Mouse (Mus musculus): ENCODE results near the gene Ly6g5b. TPM values are rescaled to one million over a fixed set of nuclear protein-coding genes. Genes with fewer than 3 reads are reported as not detected.

The Ly6g5b gene
- total RNA-seq, 2 experiments from 2014 or later = 0.79 TPM

DNA sequence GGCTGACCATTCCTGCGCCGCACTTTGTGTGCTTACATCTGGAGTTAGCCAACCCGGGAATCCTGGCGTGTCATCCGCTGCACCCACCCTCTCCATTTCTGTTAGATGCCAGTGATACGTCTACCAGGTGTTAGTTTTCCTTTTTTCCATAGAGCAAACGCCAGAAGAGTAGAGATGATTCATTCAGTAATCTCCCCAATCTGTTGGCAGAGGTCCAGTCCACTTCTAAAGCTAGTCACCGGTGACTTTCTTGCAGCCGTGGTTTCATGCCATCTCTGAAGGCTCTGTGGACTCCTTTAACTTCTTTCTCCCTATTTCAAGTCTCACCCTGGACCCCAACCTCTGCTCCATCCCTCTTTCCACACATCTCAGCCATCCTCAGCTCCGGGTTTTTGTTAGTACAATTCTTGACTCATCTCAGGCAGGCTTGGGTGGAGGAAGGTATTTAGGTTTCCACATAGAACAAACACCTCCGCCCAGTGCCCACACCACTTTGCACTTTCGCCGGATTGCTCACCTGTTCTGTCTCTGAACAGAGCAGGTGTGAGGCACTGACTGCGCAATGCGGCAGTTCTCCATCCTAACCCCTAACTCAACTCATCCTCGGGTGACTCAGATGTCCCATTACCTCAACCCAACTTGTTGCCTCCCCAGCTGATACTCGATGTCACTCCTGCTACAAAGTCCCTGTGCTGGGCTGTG, 46.9 kb downstream of the Ly6g5b start:
- intact Hi-C loops (cut with DNase I) = no loop called here
- TF ChIP-seq CTCF (IDR thresholded peaks at IDR 0.05) = no peak
- no peak overlapping the region for H3K4me3 ChIP-seq
- no peak for DNase-seq (ENCODE audit: extremely low spot score in 1 of 2, low spot score in 2 of 2)
- H3K27ac ChIP-seq = no peak overlapping the region

- intact Hi-C loops (cut with DNase I) = no loop called here
- TF ChIP-seq CTCF (IDR thresholded peaks at IDR 0.05) = no peak
- H3K27ac ChIP-seq = no peak within 1 kb of the TSS
- H3K4me3 ChIP-seq = no peak within 1 kb of the TSS
- DNase-seq (ENCODE audit: extremely low spot score in 1 of 2, low spot score in 2 of 2) = no peak
Measured at GRCm38 (mm10) chr17:35066084-35066483, 49.1 kb downstream of the Ly6g5b start, which contains the start of gene Mpig6b. TSS of gene Mpig6b (minus strand) at chr17:35066184.

DNA sequence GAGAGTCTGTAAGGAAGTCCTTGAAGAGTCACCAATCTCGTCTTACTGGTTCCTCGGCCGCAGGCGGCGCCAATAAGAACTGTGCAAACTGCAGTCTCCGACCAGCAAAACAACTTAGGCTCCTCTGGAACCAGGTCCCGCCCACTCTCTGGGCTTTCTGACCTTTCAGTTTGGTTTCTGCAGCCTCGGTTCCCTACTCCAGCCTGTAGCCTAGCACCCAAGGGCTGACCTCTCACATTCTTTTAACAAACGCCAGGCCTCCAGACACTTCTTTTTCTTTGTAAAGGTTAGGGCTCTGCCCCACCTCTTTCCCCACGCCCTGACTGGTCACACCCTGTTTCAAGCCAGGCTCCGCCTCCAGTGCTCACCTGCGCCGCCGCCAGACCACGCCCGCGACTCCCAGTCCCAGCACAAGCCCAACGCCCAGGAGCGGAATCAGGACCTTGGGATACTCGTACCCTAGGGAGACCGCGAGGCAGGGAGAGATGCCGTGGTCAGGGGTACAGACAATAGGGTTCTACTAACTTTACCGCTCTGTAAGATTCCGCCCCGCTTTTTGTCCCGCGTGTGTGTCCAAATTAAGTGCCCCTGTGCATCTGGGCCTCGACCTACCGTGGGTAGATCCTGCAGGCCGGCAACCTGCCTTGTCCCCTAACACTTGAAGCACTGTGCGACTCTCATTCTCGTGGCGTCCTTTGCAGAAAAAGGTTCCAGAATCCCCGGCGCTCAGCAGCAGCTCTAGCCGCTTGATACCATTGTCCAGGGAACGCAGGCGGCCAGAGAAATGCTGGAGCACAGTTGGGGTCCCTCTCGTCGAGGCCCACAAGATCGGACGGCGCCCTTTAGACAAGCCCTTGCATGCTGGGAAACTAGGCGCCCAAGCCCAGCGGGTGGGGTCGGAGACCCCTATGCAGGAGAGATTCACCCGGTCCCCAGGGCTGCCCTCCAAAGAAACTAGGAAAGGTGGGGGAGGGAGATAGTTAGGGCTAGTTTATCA, 50.0 kb downstream of the Ly6g5b start, which contains the start of gene Ly6g6c:
Gene Ly6g6c (plus strand): TSS at position 438 of the 997 bp plus-strand sequence.
- no peak within 1 kb of the TSS for H3K27ac ChIP-seq
- TF ChIP-seq CTCF (IDR thresholded peaks at IDR 0.05) = no peak
- no peak for DNase-seq (ENCODE audit: extremely low spot score in 1 of 2, low spot score in 2 of 2)
- intact Hi-C loops (cut with DNase I) = no loop called here
- no peak within 1 kb of the TSS for H3K4me3 ChIP-seq

DNA sequence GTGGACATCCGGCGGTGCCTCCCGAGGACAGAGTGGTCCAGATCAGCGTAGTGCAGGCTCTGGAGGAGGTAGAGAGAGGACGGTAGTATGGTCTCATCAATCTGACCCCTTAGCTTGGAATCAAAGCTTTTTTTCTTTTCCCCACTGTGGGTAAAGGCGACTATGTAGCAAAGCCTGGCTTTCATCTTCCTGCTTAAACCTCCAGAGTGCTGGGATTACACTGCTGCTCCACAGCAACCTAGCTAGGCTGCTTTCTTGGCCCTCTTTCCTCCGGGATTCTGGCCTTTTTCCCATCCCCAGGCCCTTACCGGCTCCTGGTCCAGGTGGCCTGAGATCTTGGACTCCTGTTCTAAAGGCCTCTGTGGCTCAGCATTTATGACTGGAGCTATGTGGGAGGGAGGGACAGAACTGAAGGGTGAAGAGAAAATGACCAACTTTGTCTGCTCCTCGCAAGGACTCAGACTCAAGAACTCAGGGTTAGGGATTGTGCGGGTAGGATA, 50.8 kb downstream of the Ly6g5b start:
- intact Hi-C loops (cut with DNase I) = no loop called here
- TF ChIP-seq CTCF (IDR thresholded peaks at IDR 0.05) = no peak

More for the DNA sequence above, 50.8 kb downstream of the Ly6g5b start:
- no peak overlapping the region for H3K27ac ChIP-seq
- no peak overlapping the region for H3K4me3 ChIP-seq
- no peak for DNase-seq (ENCODE audit: extremely low spot score in 1 of 2, low spot score in 2 of 2)

Other genes with a start within 250 kb of the Ly6g5b start
- gene Zbtb12, start 235.9 kb downstream of the Ly6g5b start, total RNA-seq (2021) = 1 to 10 TPM; 6.5 to 7.4 TPM
- gene Gm20547, start 233.4 kb downstream of the Ly6g5b start, total RNA-seq (2021) = not detected
- 1 to 10 TPM; 2.1 to 2.2 TPM for gene C2, start 217.2 kb downstream of the Ly6g5b start, total RNA-seq (2021)
- 100 to 1,000 TPM; 175 to 184 TPM for gene Ehmt2, start 217.0 kb downstream of the Ly6g5b start, total RNA-seq (2021)
- under 1 TPM; 0.45 to 0.79 TPM for gene Slc44a4, start 201.0 kb downstream of the Ly6g5b start, total RNA-seq (2021)
- 10 to 100 TPM; 41.6 to 47.3 TPM for gene Neu1, start 184.2 kb downstream of the Ly6g5b start, total RNA-seq (2021)
- gene Hspa1b, start 156.2 kb downstream of the Ly6g5b start, total RNA-seq (2021) = 10 to 100 TPM; 18.8 to 22.1 TPM
- gene Gm20481, start 145.5 kb downstream of the Ly6g5b start, total RNA-seq (2021) = not detected
- 10 to 100 TPM; 14.5 to 17.2 TPM for gene Hspa1a, start 143.3 kb downstream of the Ly6g5b start, total RNA-seq (2021)
- under 1 TPM; 0.34 to 0.42 TPM for gene Hspa1l, start 142.7 kb downstream of the Ly6g5b start, total RNA-seq (2021)
- gene Lsm2, start 133.6 kb downstream of the Ly6g5b start, total RNA-seq (2021) = 10 to 100 TPM; 15.8 to 18.4 TPM
- 10 to 100 TPM; 44.1 to 46.6 TPM for gene Vars, start 114.4 kb downstream of the Ly6g5b start, total RNA-seq (2021)
- under 1 TPM; 0.40 to 0.43 TPM for gene Vwa7, start 98.8 kb downstream of the Ly6g5b start, total RNA-seq (2021)
- gene Sapcd1, start 87.4 kb downstream of the Ly6g5b start, total RNA-seq (2021) = under 1 TPM in 1 of 2 experiments, not detected in 1; 0.59 TPM
- gene Msh5, start 68.7 kb downstream of the Ly6g5b start, total RNA-seq (2021) = under 1 TPM; 0.27 to 0.56 TPM
- gene Clic1, start 65.5 kb downstream of the Ly6g5b start, total RNA-seq (2021) = 1 to 10 TPM; 7.4 to 8.3 TPM
- 10 to 100 TPM; 10.1 to 11.0 TPM for gene Ddah2, start 56.4 kb downstream of the Ly6g5b start, total RNA-seq (2021)
- gene Ly6g6c, start 50.0 kb downstream of the Ly6g5b start, total RNA-seq (2021) = not detected
- gene Mpig6b, start 49.2 kb downstream of the Ly6g5b start, total RNA-seq (2021) = not detected
- 1 to 10 TPM; 2.1 to 3.6 TPM for gene Ly6g6e, start 38.5 kb downstream of the Ly6g5b start, total RNA-seq (2021)
- gene Ly6g6d, start 37.4 kb downstream of the Ly6g5b start, total RNA-seq (2021) = 1 to 10 TPM in 1 of 2 experiments, under 1 TPM in 1; 0.70 to 1.1 TPM
- under 1 TPM in 1 of 2 experiments, not detected in 1; 0.29 TPM for gene Ly6g6f, start 29.8 kb downstream of the Ly6g5b start, total RNA-seq (2021)
- 100 to 1,000 TPM; 109 to 117 TPM for gene Abhd16a, start 26.2 kb downstream of the Ly6g5b start, total RNA-seq (2021)
- not detected for gene Ly6g5c, start 7.1 kb downstream of the Ly6g5b start, total RNA-seq (2021)
- 10 to 100 TPM; 14.8 to 15.0 TPM for gene Gpank1, start 6.0 kb upstream of the Ly6g5b start, total RNA-seq (2021)
- 100 to 1,000 TPM; 177 to 187 TPM for gene Csnk2b, start 6.6 kb upstream of the Ly6g5b start, total RNA-seq (2021)
- 10 to 100 TPM; 27.0 to 28.5 TPM for gene D17H6S53E, start 10.9 kb upstream of the Ly6g5b start, total RNA-seq (2021)
- not detected for gene Apom, start 16.6 kb upstream of the Ly6g5b start, total RNA-seq (2021)
- 100 to 1,000 TPM; 304 to 307 TPM for gene Bag6, start 19.8 kb upstream of the Ly6g5b start, total RNA-seq (2021)
- gene Prrc2a, start 49.5 kb upstream of the Ly6g5b start, total RNA-seq (2021) = 100 to 1,000 TPM; 285 to 321 TPM
- 10 to 100 TPM in 1 of 2 experiments, 1 to 10 TPM in 1; 8.0 to 14.4 TPM for gene Aif1, start 60.6 kb upstream of the Ly6g5b start, total RNA-seq (2021)
- 1 to 10 TPM; 6.4 to 7.4 TPM for gene Lst1, start 73.0 kb upstream of the Ly6g5b start, total RNA-seq (2021)
- under 1 TPM; 0.79 to 0.86 TPM for gene Ltb, start 79.0 kb upstream of the Ly6g5b start, total RNA-seq (2021)
- gene Tnf, start 86.6 kb upstream of the Ly6g5b start, total RNA-seq (2021) = not detected
- gene Lta, start 89.9 kb upstream of the Ly6g5b start, total RNA-seq (2021) = under 1 TPM; 0.41 to 0.65 TPM
- not detected for gene Gm16181, start 105.4 kb upstream of the Ly6g5b start, total RNA-seq (2021)
- gene Atp6v1g2, start 118.2 kb upstream of the Ly6g5b start, total RNA-seq (2021) = 100 to 1,000 TPM; 549 to 569 TPM
- gene Nfkbil1, start 120.4 kb upstream of the Ly6g5b start, total RNA-seq (2021) = 10 to 100 TPM; 13.0 to 16.1 TPM
- gene Ddx39b, start 126.3 kb upstream of the Ly6g5b start, total RNA-seq (2021) = 100 to 1,000 TPM; 215 TPM
- gene H2-D1, start 147.3 kb upstream of the Ly6g5b start, total RNA-seq (2021) = 10 to 100 TPM; 20.3 to 25.3 TPM
- under 1 TPM in 1 of 2 experiments, not detected in 1; 0.79 TPM for gene H2-Q1, start 205.0 kb upstream of the Ly6g5b start, total RNA-seq (2021)
- 1 to 10 TPM in 1 of 2 experiments, under 1 TPM in 1; 0.54 to 1.1 TPM for gene H2-Q2, start 226.8 kb upstream of the Ly6g5b start, total RNA-seq (2021)

Data from left cerebral cortex, adult 2 months (tissue).